Mouse (Mus musculus) cerebellum, adult 11-12 months (tissue): ENCODE results near the gene Bicdl1.

Experiments
- DNase-seq: peaks from one replicate; pipeline ENCODE4 v3.0.0; 2022

Bicdl1 gene

GRCm38 (mm10) chr5:115622686-115623085 is 108.7 kb downstream of the Bicdl1 start:
- no peak for DNase-seq

GRCm38 (mm10) chr5:115619690-115620089 is 111.7 kb downstream of the Bicdl1 start:
- DNase-seq, result no peak

DNA sequence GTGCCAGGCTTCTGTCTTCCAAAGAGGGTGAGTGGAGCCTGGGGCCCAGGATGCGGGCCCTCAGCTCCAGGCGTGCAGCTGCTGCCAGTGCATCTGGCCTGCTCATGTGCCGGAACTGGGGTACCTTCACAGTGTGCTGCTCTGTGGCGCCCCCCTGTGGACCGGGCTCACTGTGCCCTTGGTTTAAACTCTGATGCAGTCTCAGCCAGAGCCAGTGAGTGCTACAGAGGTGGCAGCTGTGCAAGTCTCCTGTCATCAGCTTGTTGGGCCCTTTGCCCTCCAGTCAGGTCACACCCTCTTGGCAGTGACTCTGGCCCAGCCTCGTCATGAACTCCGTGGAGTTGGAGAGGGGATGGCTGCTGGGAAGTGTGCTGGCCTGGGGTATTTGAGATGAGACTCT is 116.5 kb downstream of the Bicdl1 start:
- DNase-seq, result no peak

DNA sequence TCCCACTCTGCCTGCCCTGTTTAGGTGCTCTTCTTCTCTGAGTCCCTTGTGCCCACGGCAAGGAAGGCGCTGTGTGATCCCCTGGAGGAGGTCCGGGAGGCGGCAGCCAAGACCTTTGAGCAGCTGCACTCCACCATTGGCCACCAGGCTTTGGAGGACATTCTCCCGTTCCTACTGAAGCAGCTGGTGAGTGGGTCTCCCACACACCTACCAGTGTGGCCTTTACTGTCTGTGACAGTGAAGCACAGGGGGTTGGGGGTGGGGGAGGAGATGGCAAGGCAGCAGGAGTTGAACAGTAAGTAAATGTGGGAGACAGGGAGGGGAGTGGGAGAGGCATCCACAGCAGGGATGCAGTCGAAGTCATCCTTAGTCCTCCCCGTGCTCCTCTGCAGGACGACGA is 118.1 kb downstream of the Bicdl1 start:
- no peak for DNase-seq

GRCm38 (mm10) chr5:115611566-115611965 is 119.9 kb downstream of the Bicdl1 start:
- DNase-seq, result no peak

DNA sequence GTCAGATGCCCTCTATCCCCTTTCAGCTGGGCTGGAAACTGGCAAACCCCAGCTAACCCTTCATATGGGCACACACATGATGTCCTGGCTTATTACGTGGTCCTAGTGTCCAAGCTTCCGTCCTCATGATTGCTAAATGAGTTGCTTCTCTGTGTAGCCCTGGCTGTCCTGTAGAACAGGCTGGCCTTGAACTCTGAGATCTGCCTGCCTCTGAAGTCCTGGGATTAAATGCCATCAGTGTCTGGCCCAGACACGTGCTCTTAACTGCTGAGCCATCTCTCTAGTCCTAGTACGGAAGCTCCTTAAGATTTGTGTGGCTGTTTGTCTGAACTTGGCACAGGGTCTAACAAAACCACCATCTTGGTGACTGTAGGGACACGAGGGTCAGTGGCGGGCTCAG is 127.9 kb downstream of the Bicdl1 start:
- no peak for DNase-seq
